Mouse (Mus musculus) layer of hippocampus, adult 8-10 months (tissue): ENCODE data around the gene Olfr729. TPM values are rescaled to one million over a fixed set of nuclear protein-coding genes. Genes with fewer than 3 reads are reported as not detected.

ENCODE experiments used
- DNase-seq, 2 experiments: peaks; one replicate each; pipeline ENCODE4 v3.0.0; 2022; ENCODE audit warnings: low spot score in 2 of 2
- total RNA-seq, 4 experiments: library from RNA; stranded (reverse); gene quantifications; 2 replicates each; pipeline ENCODE4 v1.2.4; 2022

Gene Olfr729
- total RNA-seq: not detected

GRCm38 (mm10) chr14:50152810-50153209 lies at the start of gene Olfr729:
Gene Olfr729 (minus strand): TSS chr14:50152910.
- no peak for DNase-seq

GRCm38 (mm10) chr14:50188098-50188497 lies 35.4 kb upstream of the Olfr729 start, which contains the start of gene Olfr730:
Gene Olfr730 (minus strand): TSS chr14:50188198.
- no peak for DNase-seq

GRCm38 (mm10) chr14:50142580-50142979 lies 10.1 kb downstream of the Olfr729 start, which contains the start of gene Olfr728:
Gene Olfr728 (minus strand): TSS chr14:50142680.
- no peak for DNase-seq

- no peak for DNase-seq
Observed at GRCm38 (mm10) chr14:50122886-50123285, 29.8 kb downstream of the Olfr729 start, which contains the start of gene Olfr727. Gene Olfr727 (plus strand): TSS chr14:50123186.

Other genes with a start within 250 kb of the Olfr729 start
- not detected for gene Olfr723, start 221.1 kb downstream of the Olfr729 start, total RNA-seq
- gene Olfr724, start 189.6 kb downstream of the Olfr729 start, total RNA-seq: not detected
- gene Olfr725, start 112.5 kb downstream of the Olfr729 start, total RNA-seq: not detected
- not detected for gene Olfr726, start 62.0 kb downstream of the Olfr729 start, total RNA-seq
- gene Olfr727, start 29.7 kb downstream of the Olfr729 start, total RNA-seq: not detected
- not detected for gene Olfr728, start 10.2 kb downstream of the Olfr729 start, total RNA-seq
- not detected for gene Olfr730, start 35.3 kb upstream of the Olfr729 start, total RNA-seq
- not detected for gene Olfr731, start 89.0 kb upstream of the Olfr729 start, total RNA-seq
- gene Olfr732, start 131.3 kb upstream of the Olfr729 start, total RNA-seq: not detected
- gene Olfr733, start 148.6 kb upstream of the Olfr729 start, total RNA-seq: not detected
- not detected for gene Olfr734, start 173.9 kb upstream of the Olfr729 start, total RNA-seq
- gene Olfr735, start 196.0 kb upstream of the Olfr729 start, total RNA-seq: not detected
- gene Tlr11, start 205.0 kb upstream of the Olfr729 start, total RNA-seq: not detected
- not detected for gene Olfr736, start 228.3 kb upstream of the Olfr729 start, total RNA-seq